Mouse (Mus musculus) midbrain, embryonic 10.5 days (tissue): ENCODE measurements around the gene Neurl4. TPM values are rescaled to one million over a fixed set of nuclear protein-coding genes. Genes with fewer than 3 reads are reported as not detected.
"Not testable (repeated sequence)": the region's sequence is repeated elsewhere in the genome, so short reads cannot be mapped to it uniquely, and the experiment has no call there.

Experiments
- DNase-seq: peaks from one replicate; pipeline ENCODE4 v3.0.0-alpha.2; 2017; ENCODE audit warnings: low spot score
- H3K27ac ChIP-seq: fragments of 300-500 bp; sonication (generic); replicated peaks from 2 replicates; pipeline ENCODE4 v1.5.1; 2016; ENCODE audit warnings: mild to moderate bottlenecking
- H3K27me3 ChIP-seq: fragments of 300-500 bp; sonication (generic); 2 replicates; pipeline ENCODE4 v1.6.1; 2016; ENCODE audit warnings: low read depth, mild to moderate bottlenecking; ENCODE audit not compliant: poor library complexity, severe bottlenecking
- H3K36me3 ChIP-seq: fragments of 300-500 bp; sonication (generic); 2 replicates; pipeline ENCODE4 v1.6.1; 2016; ENCODE audit warnings: mild to moderate bottlenecking, moderate library complexity
- H3K4me1 ChIP-seq: fragments of 300-500 bp; sonication (generic); 2 replicates; pipeline ENCODE4 v1.6.1; 2016
- H3K4me3 ChIP-seq: fragments of 300-500 bp; sonication (generic); 2 replicates; pipeline ENCODE4 v1.5.1; 2016; ENCODE audit warnings: mild to moderate bottlenecking, moderate library complexity
- H3K9me3 ChIP-seq: fragments of 300-500 bp; sonication (generic); replicated peaks from 2 replicates; pipeline ENCODE4 v1.6.1; 2016; ENCODE audit warnings: mild to moderate bottlenecking
- WGBS: fragments of 180-500 bp; shearing (Covaris S2); methylation state at CpG from one replicate; pipeline ENCODE4 v1.1.7; 2016; 5-methylcytosine and 5-hydroxymethylcytosine counted together
- polyA plus RNA-seq: library from polyadenylated mRNA; unstranded; fragments of >200 nt; fragmentation: Nextera tagmentation; extraction: Ambion mirVana; gene quantifications from 2 replicates; pipeline ENCODE4 v1.2.1, GENCODE M21; 2016

The Neurl4 gene
- polyA plus RNA-seq, 1 experiment from 2014 or later: 14.3 TPM

- peaks cover 33% of the 10 kb centered on the region for H3K4me1 ChIP-seq
Measured at GRCm38 (mm10) chr11:69939731-69940130, 38.9 kb downstream of the Neurl4 start.

GRCm38 (mm10) chr11:69940962-69941361, 40.1 kb downstream of the Neurl4 start:
- 90% methylated on average over 4 of the region's 4 CpGs for WGBS
- no peaks in the 10 kb centered on the region for H3K9me3 ChIP-seq
- no peak for DNase-seq
- no peak overlapping the region for H3K27ac ChIP-seq
- H3K4me3 ChIP-seq: no peak overlapping the region
- peaks cover 43% of the 10 kb centered on the region for H3K27me3 ChIP-seq
- H3K4me1 ChIP-seq: peaks cover 23% of the 10 kb centered on the region
- H3K36me3 ChIP-seq: peaks cover 31% of the 10 kb centered on the region

More at GRCm38 (mm10) chr11:69939731-69940130, 38.9 kb downstream of the Neurl4 start:
- Histone ChIP-seq H3K27me3 (peaks cover 55% of the 10 kb centered on the region), H3K4me3 (no peak overlapping the region), H3K27ac (no peak overlapping the region), H3K9me3 (no peaks in the 10 kb centered on the region), H3K36me3 (peaks cover 19% of the 10 kb centered on the region)
- WGBS: 93% methylated on average over 17 of the region's 17 CpGs
- no peak for DNase-seq

- Histone ChIP-seq H3K4me1 (peaks cover 33% of the 10 kb centered on the region), H3K27me3 (peaks cover 16% of the 10 kb centered on the region), H3K9me3 (no peaks in the 10 kb centered on the region), H3K4me3 (no peak overlapping the region), H3K36me3 (peaks cover 36% of the 10 kb centered on the region), H3K27ac (no peak overlapping the region; the same call in 1 of the 2 replicates)
- WGBS: 81% methylated on average over 13 of the region's 13 CpGs
- no peak for DNase-seq
Measured at GRCm38 (mm10) chr11:69945216-69945615, 44.3 kb downstream of the Neurl4 start.

GRCm38 (mm10) chr11:69945997-69946891, 45.4 kb downstream of the Neurl4 start:
- Histone ChIP-seq H3K9me3 (no peaks in the 10 kb centered on the region), H3K27me3 (peaks cover 15% of the 10 kb centered on the region), H3K4me3 (peak overlapping the region; percentile 56; the same call in 1 of the 2 replicates), H3K27ac (no peak overlapping the region), H3K36me3 (peaks cover 36% of the 10 kb centered on the region), H3K4me1 (peaks cover 33% of the 10 kb centered on the region)
- WGBS: 93% methylated on average over 18 of the region's 18 CpGs
- DNase-seq: no peak

- Histone ChIP-seq H3K9me3 (no peaks in the 10 kb centered on the region), H3K4me3 (peak overlapping the region; percentile 56), H3K27me3 (peaks cover 15% of the 10 kb centered on the region), H3K36me3 (peaks cover 34% of the 10 kb centered on the region), H3K4me1 (peaks cover 33% of the 10 kb centered on the region), H3K27ac (peak overlapping the region; percentile 92)
- DNase-seq: no peak
- WGBS: 4% methylated on average over 29 of the region's 29 CpGs
Measured at GRCm38 (mm10) chr11:69947337-69948065, 46.6 kb downstream of the Neurl4 start.

- under 1% methylated on average over 34 of the region's 34 CpGs for WGBS
- H3K4me1 ChIP-seq: peaks cover 33% of the 10 kb centered on the region
- peaks cover 15% of the 10 kb centered on the region for H3K27me3 ChIP-seq
- H3K9me3 ChIP-seq: no peaks in the 10 kb centered on the region
- H3K36me3 ChIP-seq: peaks cover 27% of the 10 kb centered on the region
- peak within 1 kb of the TSS; percentile 56 for H3K4me3 ChIP-seq
- H3K27ac ChIP-seq: peak within 1 kb of the TSS; percentile 92
- peak; percentile 97 for DNase-seq
Measured at GRCm38 (mm10) chr11:69948066-69948762, 47.3 kb downstream of the Neurl4 start, which contains the start of gene Slc2a4. Gene Slc2a4 (minus strand): TSS chr11:69948188.

- H3K4me1 ChIP-seq: peaks cover 33% of the 10 kb centered on the region
- 0% methylated on average over 14 of the region's 14 CpGs for WGBS
- peak overlapping the region; percentile 56 for H3K4me3 ChIP-seq
- DNase-seq: peak; percentile 90
- H3K27ac ChIP-seq: peak overlapping the region; percentile 92
- peaks cover 26% of the 10 kb centered on the region for H3K36me3 ChIP-seq
- peaks cover 15% of the 10 kb centered on the region for H3K27me3 ChIP-seq
- H3K9me3 ChIP-seq: no peaks in the 10 kb centered on the region
Measured at GRCm38 (mm10) chr11:69948763-69949150, 47.9 kb downstream of the Neurl4 start.

- peaks cover 33% of the 10 kb centered on the region for H3K4me1 ChIP-seq
- WGBS: 46% methylated on average over 4 of the region's 4 CpGs
- no peak overlapping the region for H3K27ac ChIP-seq
- H3K9me3 ChIP-seq: no peaks in the 10 kb centered on the region
- H3K27me3 ChIP-seq: peaks cover 15% of the 10 kb centered on the region
- DNase-seq: no peak
- H3K4me3 ChIP-seq: no peak overlapping the region
- 0 out of 2 replicates have a peak, but pooled peaks cover 5% of the 10 kb centered on the region for H3K36me3 ChIP-seq
Measured at GRCm38 (mm10) chr11:69950807-69951459, 50.1 kb downstream of the Neurl4 start.

- no peaks in the 10 kb centered on the region for H3K36me3 ChIP-seq
- H3K27me3 ChIP-seq: peaks cover 4% of the 10 kb centered on the region
- no peak for DNase-seq
- H3K4me3 ChIP-seq: no peak overlapping the region
- no peaks in the 10 kb centered on the region for H3K9me3 ChIP-seq
- 31% methylated on average over 1 of the region's 1 CpGs for WGBS
- H3K27ac ChIP-seq: no peak overlapping the region
- H3K4me1 ChIP-seq: peaks cover 21% of the 10 kb centered on the region
Measured at GRCm38 (mm10) chr11:69952274-69952673, 51.4 kb downstream of the Neurl4 start.

GRCm38 (mm10) chr11:69953267-69953915, 52.5 kb downstream of the Neurl4 start:
- Histone ChIP-seq H3K36me3 (no peaks in the 10 kb centered on the region), H3K27ac (no peak overlapping the region), H3K4me3 (no peak overlapping the region), H3K9me3 (no peaks in the 10 kb centered on the region), H3K4me1 (peaks cover 10% of the 10 kb centered on the region), H3K27me3 (no peaks in the 10 kb centered on the region; the same call in none of the 2 replicates)
- 66% methylated on average over 11 of the region's 11 CpGs for WGBS
- DNase-seq: no peak

- 83% methylated on average over 4 of the region's 4 CpGs for WGBS
- DNase-seq, H3K4me1 ChIP-seq, H3K36me3 ChIP-seq, H3K4me3 ChIP-seq, H3K27me3 ChIP-seq, H3K9me3 ChIP-seq, H3K27ac ChIP-seq: not testable (repeated sequence)
Measured at GRCm38 (mm10) chr11:69955618-69956017, 54.7 kb downstream of the Neurl4 start.
